Mouse (Mus musculus) embryonic facial prominence, embryonic 12.5 days (tissue): ENCODE measurements around the gene Nfkb2. TPM values are rescaled to one million over a fixed set of nuclear protein-coding genes. Genes with fewer than 3 reads are reported as not detected.

Source experiments
- ATAC-seq: fragments of 200-750 bp; cut with Nextera tagmentation; 2 replicates; pipeline ENCODE4 v1.8.0; 2017; ENCODE audit not compliant: insufficient number of reproducible peaks, insufficient read depth, low FRiP score, low TSS enrichment
- H3K27ac ChIP-seq: fragments of 300-500 bp; sonication (generic); 2 replicates; pipeline ENCODE4 v1.5.1; 2016; ENCODE audit warnings: mild to moderate bottlenecking
- H3K27me3 ChIP-seq: fragments of 300-500 bp; sonication (generic); 2 replicates; pipeline ENCODE4 v1.6.1; 2016; ENCODE audit warnings: mild to moderate bottlenecking, moderate library complexity
- H3K36me3 ChIP-seq: fragments of 300-500 bp; sonication (generic); 2 replicates; pipeline ENCODE4 v1.6.1; 2016; ENCODE audit warnings: mild to moderate bottlenecking
- H3K4me1 ChIP-seq: fragments of 300-500 bp; sonication (generic); 2 replicates; pipeline ENCODE4 v1.6.1; 2016
- H3K4me2 ChIP-seq: fragments of 300-500 bp; sonication (generic); replicated peaks from 2 replicates; pipeline ENCODE4 v1.6.1; 2016; ENCODE audit warnings: mild to moderate bottlenecking, moderate library complexity
- H3K4me3 ChIP-seq: fragments of 300-500 bp; sonication (generic); 2 replicates; pipeline ENCODE4 v1.5.1; 2016; ENCODE audit warnings: mild to moderate bottlenecking
- H3K9ac ChIP-seq: fragments of 300-500 bp; sonication (generic); 2 replicates; pipeline ENCODE4 v1.6.1; 2016; ENCODE audit warnings: mild to moderate bottlenecking, moderate library complexity
- H3K9me3 ChIP-seq: fragments of 300-500 bp; sonication (generic); 2 replicates; pipeline ENCODE4 v1.6.1; 2016; ENCODE audit warnings: mild to moderate bottlenecking, moderate library complexity
- WGBS: fragments of 180-500 bp; shearing (Covaris S2); methylation state at CpG from one replicate; pipeline ENCODE4 v1.1.7; 2016; 5-methylcytosine and 5-hydroxymethylcytosine counted together
- polyA plus RNA-seq: library from polyadenylated mRNA; unstranded; fragments of >200 nt; fragmentation: Nextera tagmentation; extraction: Ambion mirVana; gene quantifications from 2 replicates; pipeline ENCODE4 v1.2.1, GENCODE M21; 2016

The Nfkb2 gene
- polyA plus RNA-seq, result 9.0 and 10.6 TPM in 2 replicates

DNA sequence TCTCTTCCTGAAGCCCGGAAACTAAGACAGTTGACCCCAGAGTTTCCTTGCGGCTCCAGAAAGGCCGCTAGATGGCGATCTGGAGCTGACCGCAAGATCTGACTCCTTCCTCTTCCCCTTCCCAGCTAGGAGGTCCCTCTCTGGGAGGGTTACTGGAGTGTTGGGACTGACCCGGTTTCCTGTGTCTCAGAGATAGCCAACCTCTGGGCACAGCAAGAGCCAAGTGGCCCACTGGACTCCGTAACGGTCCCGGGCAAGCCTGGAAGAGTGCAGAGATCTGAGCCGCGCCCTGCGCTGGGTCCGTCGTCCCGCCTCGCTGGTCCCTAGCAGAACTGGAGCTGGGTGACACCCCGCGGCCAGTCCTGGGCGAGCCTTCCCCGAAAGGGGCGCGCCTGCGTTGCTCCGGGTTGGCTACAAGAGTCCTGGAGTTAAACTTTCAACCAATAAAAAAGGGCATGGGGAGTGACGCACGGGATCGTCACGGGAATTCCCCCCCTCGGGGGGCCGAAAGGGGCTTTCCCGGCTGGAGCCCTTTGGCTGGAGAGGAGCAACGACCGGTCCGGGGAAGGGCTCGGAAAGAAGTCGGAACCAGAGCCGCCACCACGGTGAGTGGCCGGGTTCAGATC lies at the start of gene Nfkb2:
Gene Nfkb2, plus strand, starts transcription at position 105 of the 626 bp plus-strand sequence.
- no peaks in the 10 kb centered on the region for H3K36me3 ChIP-seq
- H3K4me2 ChIP-seq, result peak within 1 kb of the TSS; percentile 98
- H3K27me3 ChIP-seq, result peaks cover 25% of the 10 kb centered on the region
- ATAC-seq, result peak; percentile 73
- peak within 1 kb of the TSS; percentile 68 for H3K9ac ChIP-seq
- no peaks in the 10 kb centered on the region for H3K9me3 ChIP-seq
- under 1% methylated on average over 39 of the region's 39 CpGs for WGBS
- peak within 1 kb of the TSS; percentile 80 for H3K27ac ChIP-seq
- peak within 1 kb of the TSS; percentile 66 for H3K4me3 ChIP-seq
- peaks cover 22% of the 10 kb centered on the region for H3K4me1 ChIP-seq

DNA sequence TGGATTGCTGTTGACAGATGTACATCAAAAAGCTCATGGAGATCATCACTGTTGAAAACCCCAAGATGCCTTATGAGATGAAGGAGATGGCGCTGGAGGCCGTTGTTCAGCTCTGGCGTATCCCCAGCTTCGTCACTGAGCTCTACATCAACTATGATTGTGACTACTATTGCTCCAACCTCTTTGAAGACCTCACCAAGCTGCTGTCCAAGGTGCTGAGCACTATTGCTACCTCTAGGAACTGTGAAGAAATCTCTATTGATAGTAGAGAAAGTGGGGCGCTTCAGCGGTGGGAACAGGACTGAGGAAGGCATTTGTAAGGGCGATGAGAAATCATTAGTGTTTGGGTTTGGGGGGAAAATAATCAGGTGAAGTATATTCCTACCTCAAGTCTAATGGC lies 39.4 kb upstream of the Nfkb2 start:
- Histone ChIP-seq H3K4me1 (no peaks in the 10 kb centered on the region), H3K9me3 (no peaks in the 10 kb centered on the region), H3K9ac (no peak overlapping the region), H3K27me3 (no peaks in the 10 kb centered on the region), H3K27ac (no peak overlapping the region), H3K4me2 (no peak overlapping the region), H3K36me3 (peaks cover 92% of the 10 kb centered on the region), H3K4me3 (no peak overlapping the region)
- WGBS, result 89% methylated on average over 7 of the region's 7 CpGs
- ATAC-seq, result no peak

DNA sequence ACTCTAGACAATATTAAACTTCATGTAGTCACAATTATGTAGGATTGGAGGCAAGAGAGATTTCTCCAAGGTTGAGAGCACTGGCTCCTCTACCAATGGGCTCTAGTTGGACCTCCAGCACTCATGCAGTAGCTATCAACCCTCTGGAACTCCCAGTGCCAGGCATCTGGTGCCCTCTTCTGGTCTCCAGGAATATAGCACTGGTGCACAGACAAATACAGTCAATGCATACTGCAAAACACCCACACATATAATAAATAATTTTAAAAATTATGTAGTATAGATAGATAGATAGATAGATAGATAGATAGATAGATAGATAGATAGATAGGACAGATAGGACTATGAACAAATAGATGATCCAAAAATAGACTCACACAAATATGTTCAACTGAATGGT lies 28.8 kb upstream of the Nfkb2 start:
- Histone ChIP-seq H3K4me2 (no peak overlapping the region), H3K27ac (no peak overlapping the region), H3K9ac (no peak overlapping the region), H3K4me1 (no peaks in the 10 kb centered on the region), H3K4me3 (no peak overlapping the region), H3K27me3 (no peaks in the 10 kb centered on the region), H3K36me3 (peaks cover 71% of the 10 kb centered on the region), H3K9me3 (no peaks in the 10 kb centered on the region)
- ATAC-seq, result no peak

DNA sequence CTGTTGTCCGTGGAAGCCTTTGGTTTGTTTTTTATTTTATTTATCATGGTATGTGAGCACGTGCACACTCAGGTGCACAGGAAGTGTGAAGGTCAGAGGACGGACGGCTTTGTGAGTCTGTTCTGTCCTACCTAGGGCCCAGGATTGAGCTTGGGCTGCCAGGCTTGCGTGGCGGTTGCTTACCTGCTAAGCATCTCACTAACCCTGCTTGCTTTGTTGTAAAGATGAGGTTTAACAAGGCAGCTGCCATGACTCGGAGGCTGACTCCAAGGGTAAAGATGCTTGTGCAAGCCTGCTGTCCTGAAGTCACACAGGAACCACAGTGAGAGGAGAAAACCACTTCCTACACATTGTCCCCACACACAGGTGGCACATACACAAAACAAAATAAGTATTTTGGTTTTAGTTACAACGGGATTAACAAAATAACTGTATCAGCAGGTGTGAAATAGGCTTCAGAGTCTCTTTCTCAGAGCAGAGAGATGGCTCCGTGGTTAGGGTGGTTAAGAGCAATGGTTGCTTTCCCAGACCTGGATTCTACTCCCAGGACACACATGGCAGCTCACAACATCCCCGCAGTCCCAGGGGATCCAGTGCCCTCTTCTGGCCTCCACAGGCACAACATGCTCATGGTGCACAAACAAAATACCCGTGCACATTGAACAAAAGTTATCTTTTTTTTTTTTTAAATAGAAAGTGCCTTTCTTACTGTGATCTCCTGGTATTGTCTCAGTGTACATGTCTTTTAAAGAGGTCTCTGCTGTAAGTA lies 21.9 kb upstream of the Nfkb2 start:
- Histone ChIP-seq H3K9me3 (no peaks in the 10 kb centered on the region), H3K4me1 (no peaks in the 10 kb centered on the region), H3K36me3 (peaks cover 83% of the 10 kb centered on the region), H3K4me2 (no peak overlapping the region), H3K27ac (no peak overlapping the region), H3K27me3 (no peaks in the 10 kb centered on the region), H3K9ac (no peak overlapping the region), H3K4me3 (no peak overlapping the region)
- WGBS, result 91% methylated on average over 11 of the region's 11 CpGs
- ATAC-seq, result no peak

DNA sequence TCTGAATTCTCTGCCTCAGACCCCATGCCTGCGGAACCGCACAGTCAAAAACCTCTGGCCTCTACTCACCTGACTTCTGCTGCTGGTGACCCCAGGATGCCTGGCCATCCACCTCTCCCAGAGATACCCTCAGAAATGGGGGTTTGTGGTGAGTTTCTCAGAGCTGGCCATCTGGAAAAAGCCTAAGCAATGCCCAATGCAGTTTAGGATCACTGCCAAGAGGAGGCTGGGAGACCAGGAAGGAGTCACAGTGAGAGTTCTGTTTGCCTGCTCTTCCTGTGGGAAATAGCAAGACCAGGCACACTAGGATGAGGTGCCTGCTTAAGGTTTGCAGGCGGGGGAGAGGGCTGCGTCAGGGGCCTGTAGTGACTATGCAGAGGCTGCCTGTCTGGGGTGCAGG lies 19.4 kb upstream of the Nfkb2 start:
- Histone ChIP-seq H3K4me3 (no peak overlapping the region), H3K9me3 (no peaks in the 10 kb centered on the region), H3K4me1 (no peaks in the 10 kb centered on the region), H3K27ac (no peak overlapping the region), H3K9ac (no peak overlapping the region), H3K4me2 (no peak overlapping the region), H3K36me3 (peaks cover 73% of the 10 kb centered on the region), H3K27me3 (no peaks in the 10 kb centered on the region)
- ATAC-seq, result no peak
- WGBS, result 90% methylated on average over 4 of the region's 4 CpGs

DNA sequence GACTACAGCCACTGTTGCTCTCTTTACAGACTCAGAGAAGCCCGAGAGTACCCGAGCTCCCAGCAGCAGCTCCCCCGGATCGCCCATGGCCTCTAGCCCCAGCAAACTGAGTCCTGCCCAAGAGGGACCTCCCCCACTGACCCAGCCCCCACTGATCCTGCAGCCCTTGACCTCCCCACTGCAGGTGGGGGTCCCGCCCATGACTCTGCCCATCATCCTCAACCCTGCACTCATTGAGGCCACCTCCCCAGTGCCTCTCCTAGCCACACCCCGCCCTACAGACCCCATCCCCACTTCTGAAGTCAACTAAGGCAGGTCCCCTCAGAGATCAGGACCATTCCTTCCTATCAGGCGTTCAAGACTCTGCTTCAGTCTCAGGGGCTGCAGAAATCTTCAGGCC lies 18.5 kb upstream of the Nfkb2 start:
- WGBS, result 85% methylated on average over 7 of the region's 7 CpGs
- H3K27me3 ChIP-seq, result no peaks in the 10 kb centered on the region
- H3K4me3 ChIP-seq, result no peak overlapping the region
- no peak overlapping the region for H3K9ac ChIP-seq
- no peak overlapping the region for H3K4me2 ChIP-seq
- ATAC-seq, result no peak
- H3K36me3 ChIP-seq, result peaks cover 64% of the 10 kb centered on the region
- H3K27ac ChIP-seq, result no peak overlapping the region
- H3K4me1 ChIP-seq, result no peaks in the 10 kb centered on the region
- no peaks in the 10 kb centered on the region for H3K9me3 ChIP-seq

DNA sequence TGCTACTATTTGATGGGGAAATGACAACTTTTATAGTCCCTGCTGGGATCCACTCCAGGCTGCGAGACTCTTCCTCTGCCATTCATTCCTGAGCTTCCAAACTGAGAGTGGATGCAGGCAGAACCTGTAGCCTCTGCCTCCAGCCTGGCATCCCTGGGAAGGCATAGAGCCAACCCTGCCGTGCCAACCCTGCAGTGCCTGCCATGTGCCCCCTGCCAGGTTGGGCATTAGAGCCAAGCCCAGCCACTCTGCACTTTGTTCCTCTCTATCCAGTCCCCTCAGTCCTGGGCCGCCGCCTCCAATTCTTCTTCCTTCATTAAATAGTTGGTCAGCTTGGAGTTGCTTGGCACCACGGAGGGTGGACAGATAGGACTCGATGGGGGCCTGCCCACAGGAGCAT lies 18.1 kb upstream of the Nfkb2 start:
- Histone ChIP-seq H3K9me3 (no peaks in the 10 kb centered on the region), H3K9ac (no peak overlapping the region), H3K4me1 (no peaks in the 10 kb centered on the region), H3K4me3 (no peak overlapping the region), H3K4me2 (no peak overlapping the region), H3K27ac (no peak overlapping the region), H3K27me3 (no peaks in the 10 kb centered on the region), H3K36me3 (peaks cover 60% of the 10 kb centered on the region)
- no peak for ATAC-seq
- 92% methylated on average over 6 of the region's 6 CpGs for WGBS

DNA sequence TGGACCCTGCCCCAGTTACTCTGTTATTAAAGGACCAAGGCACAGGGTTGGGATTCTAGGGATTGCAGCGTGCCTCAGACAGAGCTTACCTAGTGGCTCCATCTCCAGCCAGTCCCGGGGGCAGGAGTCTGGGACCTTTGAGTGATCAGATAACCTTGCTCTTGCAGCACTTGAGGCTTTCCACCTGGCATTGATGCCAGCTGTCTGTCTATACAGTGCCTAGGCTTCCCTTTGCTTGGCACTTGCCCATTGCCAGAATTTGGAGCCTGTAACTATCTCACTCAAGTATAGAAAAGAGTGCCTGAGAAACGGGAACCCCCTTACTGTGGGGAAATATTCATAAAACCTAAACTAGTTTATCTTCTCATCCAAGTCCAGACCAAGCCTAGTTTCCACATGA lies 17.2 kb upstream of the Nfkb2 start:
- H3K4me1 ChIP-seq, result no peaks in the 10 kb centered on the region
- no peak overlapping the region for H3K4me3 ChIP-seq
- no peaks in the 10 kb centered on the region for H3K27me3 ChIP-seq
- H3K4me2 ChIP-seq, result no peak overlapping the region
- no peaks in the 10 kb centered on the region for H3K9me3 ChIP-seq
- WGBS, result 94% methylated on average over 3 of the region's 3 CpGs
- no peak overlapping the region for H3K27ac ChIP-seq
- H3K36me3 ChIP-seq, result peaks cover 51% of the 10 kb centered on the region
- no peak overlapping the region for H3K9ac ChIP-seq
- ATAC-seq, result no peak

DNA sequence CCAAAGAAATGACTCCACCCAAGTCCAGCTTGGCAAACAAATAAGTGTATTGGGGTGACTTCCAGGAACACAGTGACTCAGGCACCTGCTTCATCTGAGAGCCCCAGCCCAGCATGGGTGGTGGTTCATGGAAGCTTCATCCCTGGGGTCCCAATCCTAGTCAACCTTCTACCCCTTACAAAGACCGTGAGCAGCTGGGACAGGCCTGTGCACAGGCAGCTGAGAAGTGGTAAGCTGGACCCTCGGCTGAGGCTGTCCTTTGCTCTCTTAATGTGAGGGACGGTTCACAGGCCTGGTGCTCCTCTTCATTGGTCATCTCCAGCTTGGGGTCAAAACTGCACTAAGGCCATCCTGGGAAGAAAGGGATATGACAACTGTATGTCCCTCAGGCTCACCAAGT lies 16.6 kb upstream of the Nfkb2 start:
- no peaks in the 10 kb centered on the region for H3K9me3 ChIP-seq
- no peak overlapping the region for H3K4me3 ChIP-seq
- no peak overlapping the region for H3K4me2 ChIP-seq
- H3K27me3 ChIP-seq, result no peaks in the 10 kb centered on the region
- H3K9ac ChIP-seq, result no peak overlapping the region
- peaks cover 45% of the 10 kb centered on the region for H3K36me3 ChIP-seq
- 93% methylated on average over 3 of the region's 3 CpGs for WGBS
- H3K27ac ChIP-seq, result no peak overlapping the region
- ATAC-seq, result no peak
- H3K4me1 ChIP-seq, result no peaks in the 10 kb centered on the region

DNA sequence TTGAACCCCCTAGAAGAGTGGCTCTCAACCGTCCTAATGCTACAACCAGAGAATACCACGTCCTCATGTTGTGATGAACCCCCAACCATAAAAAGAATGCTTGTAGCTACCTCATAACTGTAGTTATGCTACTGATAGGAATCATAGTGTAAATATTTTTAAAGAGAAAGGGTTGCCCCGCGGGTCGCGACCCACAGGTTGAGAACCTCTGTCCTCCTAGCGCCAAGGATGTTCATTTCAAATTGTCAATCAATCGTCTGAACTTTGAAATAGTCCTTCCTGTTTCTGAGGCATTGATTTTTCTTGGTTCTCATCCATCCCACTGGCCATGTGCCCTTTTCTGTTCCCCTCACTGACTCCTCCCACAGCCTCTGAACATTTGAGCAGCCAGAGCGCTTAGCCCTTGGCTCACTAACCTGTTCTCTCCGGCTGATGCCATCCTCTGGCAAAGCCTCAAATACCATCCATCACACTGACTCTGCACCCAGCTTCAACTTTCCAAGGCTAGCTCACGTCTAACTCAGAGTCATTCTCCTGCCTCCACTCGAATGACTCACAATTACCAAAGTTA lies 13.5 kb upstream of the Nfkb2 start:
- Histone ChIP-seq H3K4me3 (no peak overlapping the region), H3K9me3 (no peaks in the 10 kb centered on the region), H3K4me1 (no peaks in the 10 kb centered on the region), H3K4me2 (no peak overlapping the region), H3K27ac (no peak overlapping the region), H3K9ac (no peak overlapping the region), H3K36me3 (peaks cover 17% of the 10 kb centered on the region), H3K27me3 (no peaks in the 10 kb centered on the region)
- no peak for ATAC-seq
- 68% methylated on average over 12 of the region's 12 CpGs for WGBS

DNA sequence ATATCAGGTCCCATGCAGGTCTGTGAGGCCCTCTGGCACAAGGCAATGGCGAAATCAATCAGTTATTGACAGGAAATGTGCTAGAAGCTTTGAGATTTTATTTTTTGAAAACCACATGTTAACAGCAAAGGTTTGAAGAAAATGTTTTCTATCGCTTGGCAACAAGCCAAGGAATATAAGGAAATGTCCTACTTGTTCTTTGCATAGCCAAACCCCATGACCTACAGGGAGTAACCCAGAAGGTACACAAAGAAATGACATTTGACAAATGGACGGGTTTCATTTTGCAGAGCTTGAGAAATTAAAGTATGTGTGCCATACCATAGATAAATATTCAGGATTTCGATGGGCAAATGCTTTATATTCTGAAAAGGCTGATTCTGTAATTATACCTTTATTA lies 7.2 kb upstream of the Nfkb2 start:
- Histone ChIP-seq H3K9me3 (no peaks in the 10 kb centered on the region), H3K4me2 (no peak overlapping the region), H3K27me3 (no peaks in the 10 kb centered on the region), H3K4me1 (no peaks in the 10 kb centered on the region), H3K36me3 (no peaks in the 10 kb centered on the region), H3K4me3 (no peak overlapping the region), H3K9ac (no peak overlapping the region), H3K27ac (no peak overlapping the region)
- WGBS, result 65% methylated on average over 4 of the region's 4 CpGs
- no peak for ATAC-seq
